Mouse (Mus musculus) forebrain, postnatal 0 days (tissue): ENCODE data around the gene Gadd45b. TPM values are rescaled to one million over a fixed set of nuclear protein-coding genes. Genes with fewer than 3 reads are reported as not detected.

Experiments used
- ATAC-seq: fragments of 200-750 bp; cut with Nextera tagmentation; 2 replicates; pipeline ENCODE4 v1.8.0; 2017; ENCODE audit warnings: mild to moderate bottlenecking, moderate library complexity
- DNase-seq: peaks from one replicate; pipeline ENCODE4 v3.0.0-alpha.2; 2015
- H3K27ac ChIP-seq: fragments of 300-500 bp; sonication (generic); 2 replicates; pipeline ENCODE4 v1.5.1; 2014; ENCODE audit warnings: low read depth, mild to moderate bottlenecking, antibody characterized with exemption, low read length, moderate library complexity, mixed read lengths
- H3K27me3 ChIP-seq: fragments of 300-500 bp; sonication (generic); 2 replicates; pipeline ENCODE4 v1.6.1; 2014; ENCODE audit warnings: mild to moderate bottlenecking, low read length, mixed read lengths; ENCODE audit not compliant: insufficient read depth
- H3K36me3 ChIP-seq: fragments of 300-500 bp; sonication (generic); 2 replicates; pipeline ENCODE4 v1.6.1; 2014; ENCODE audit warnings: mild to moderate bottlenecking, moderate library complexity; ENCODE audit not compliant: insufficient read depth
- H3K4me1 ChIP-seq: fragments of 300-500 bp; sonication (generic); 2 replicates; pipeline ENCODE4 v1.6.1; 2014; ENCODE audit warnings: antibody characterized with exemption; ENCODE audit not compliant: insufficient read depth
- H3K4me2 ChIP-seq: fragments of 300-500 bp; sonication (generic); 2 replicates; pipeline ENCODE4 v1.6.1; 2014; ENCODE audit warnings: low read depth, mild to moderate bottlenecking, moderate library complexity
- H3K4me3 ChIP-seq: fragments of 300-500 bp; sonication (generic); 2 replicates; pipeline ENCODE4 v1.5.1; 2014; ENCODE audit warnings: low read depth, low read length, mixed read lengths
- H3K9ac ChIP-seq: fragments of 300-500 bp; sonication (generic); 2 replicates; pipeline ENCODE4 v1.6.1; 2014; ENCODE audit warnings: mild to moderate bottlenecking
- H3K9me3 ChIP-seq: fragments of 300-500 bp; sonication (generic); 2 replicates; pipeline ENCODE4 v1.6.1; 2016; ENCODE audit warnings: low read length
- CTCF ChIP-seq: sonication (generic); IDR thresholded peaks from 2 replicates; pipeline ENCODE4 v1.5.1; 2016; ENCODE audit warnings: antibody characterized with exemption, control low read depth, low read depth
- WGBS: fragments of 180-500 bp; shearing (Covaris S2); extraction: QIAGEN DNeasy Blood & Tissue Kit; methylation state at CpG from one replicate; pipeline ENCODE4 v1.1.7; 2014; 5-methylcytosine and 5-hydroxymethylcytosine counted together
- polyA plus RNA-seq: library from polyadenylated mRNA; unstranded; fragments of >200 nt; fragmentation: Nextera tagmentation; extraction: Ambion mirVana; gene quantifications from 2 replicates; pipeline ENCODE4 v1.2.1, GENCODE M21; 2015
- total RNA-seq: library from RNA; depleted of rRNA; stranded (reverse); fragments of >200 nt; gene quantifications from 2 replicates; pipeline ENCODE4 v1.2.3, GENCODE M21; 2014

Gene Gadd45b
- total and polyA plus RNA-seq, 2 experiments from 2014 or later = 5.0 to 7.7 TPM

GRCm38 (mm10) chr10:80917779-80918434, 12.0 kb upstream of the Gadd45b start, which contains the start of gene Lmnb2:
Gene Lmnb2 (minus strand): TSS chr10:80918245.
- no peaks in the 10 kb centered on the region for H3K9me3 ChIP-seq
- H3K4me3 ChIP-seq = peak within 1 kb of the TSS; percentile 57
- peak within 1 kb of the TSS; percentile 51 for H3K27ac ChIP-seq
- TF ChIP-seq CTCF = peak; percentile 41
- peak within 1 kb of the TSS; percentile 66 for H3K9ac ChIP-seq
- H3K27me3 ChIP-seq = no peaks in the 10 kb centered on the region
- peak within 1 kb of the TSS; percentile 88 for H3K4me2 ChIP-seq
- DNase-seq (peak; percentile 93), ATAC-seq (peak; percentile 94)
- 3% methylated on average over 58 of the region's 61 CpGs for WGBS
- H3K4me1 ChIP-seq = 0 out of 2 replicates have a peak, but pooled peaks cover 6% of the 10 kb centered on the region
- peaks cover 7% of the 10 kb centered on the region; the same call in 1 of the 2 replicates for H3K36me3 ChIP-seq

GRCm38 (mm10) chr10:80921923-80922322, 8.0 kb upstream of the Gadd45b start:
- no peak for ATAC-seq
- WGBS = 4% methylated on average over 16 of the region's 16 CpGs
- no peak for DNase-seq
- H3K27ac ChIP-seq = no peak overlapping the region
- H3K9me3 ChIP-seq = no peaks in the 10 kb centered on the region
- no peak overlapping the region for H3K9ac ChIP-seq
- H3K4me3 ChIP-seq = 0 out of 2 replicates have a peak overlapping the region, but pooled peaks have one; percentile 0
- H3K4me1 ChIP-seq = no peaks in the 10 kb centered on the region
- no peaks in the 10 kb centered on the region for H3K36me3 ChIP-seq
- H3K4me2 ChIP-seq = peak overlapping the region; percentile 31
- no peak for TF ChIP-seq CTCF
- H3K27me3 ChIP-seq = no peaks in the 10 kb centered on the region

- no peak for DNase-seq
- no peak overlapping the region for H3K4me2 ChIP-seq
- H3K9ac ChIP-seq = no peak overlapping the region
- H3K27ac ChIP-seq = no peak overlapping the region
- no peaks in the 10 kb centered on the region for H3K9me3 ChIP-seq
- peaks cover 4% of the 10 kb centered on the region for H3K4me1 ChIP-seq
- TF ChIP-seq CTCF = no peak
- WGBS = 48% methylated on average over 3 of the region's 3 CpGs
- H3K4me3 ChIP-seq = no peak overlapping the region
- ATAC-seq = no peak
- 0 out of 2 replicates have a peak, but pooled peaks cover 4% of the 10 kb centered on the region for H3K27me3 ChIP-seq
- no peaks in the 10 kb centered on the region for H3K36me3 ChIP-seq
Measured at GRCm38 (mm10) chr10:80925472-80925871, 4.4 kb upstream of the Gadd45b start.

GRCm38 (mm10) chr10:80928586-80929298, 1.1 kb upstream of the Gadd45b start:
- Histone ChIP-seq H3K27ac (peak overlapping the region; percentile 16), H3K4me3 (peak overlapping the region; percentile 42), H3K4me1 (peaks cover 9% of the 10 kb centered on the region), H3K9me3 (no peaks in the 10 kb centered on the region), H3K36me3 (no peaks in the 10 kb centered on the region), H3K9ac (peak overlapping the region; percentile 49), H3K4me2 (peak overlapping the region; percentile 77), H3K27me3 (peaks cover 37% of the 10 kb centered on the region)
- DNase-seq (peak; percentile 95), ATAC-seq (peak; percentile 66)
- peak; percentile 94 for TF ChIP-seq CTCF
- 3% methylated on average over 48 of the region's 48 CpGs for WGBS

GRCm38 (mm10) chr10:80930361-80931152, 684 bp downstream of the Gadd45b start:
- Histone ChIP-seq H3K9ac (peak overlapping the region; percentile 51), H3K27ac (no peak overlapping the region), H3K4me1 (peaks cover 9% of the 10 kb centered on the region), H3K36me3 (no peaks in the 10 kb centered on the region), H3K27me3 (peaks cover 48% of the 10 kb centered on the region), H3K4me2 (peak overlapping the region; percentile 77), H3K4me3 (peak overlapping the region; percentile 42), H3K9me3 (no peaks in the 10 kb centered on the region)
- no peak for DNase-seq
- TF ChIP-seq CTCF = no peak
- no peak for ATAC-seq
- 2% methylated on average over 44 of the region's 45 CpGs for WGBS

GRCm38 (mm10) chr10:80931153-80931671, 1.3 kb downstream of the Gadd45b start:
- ATAC-seq (no peak), DNase-seq (no peak)
- peaks cover 9% of the 10 kb centered on the region for H3K4me1 ChIP-seq
- H3K4me2 ChIP-seq = peak overlapping the region; percentile 77
- no peaks in the 10 kb centered on the region for H3K36me3 ChIP-seq
- peak overlapping the region; percentile 42 for H3K4me3 ChIP-seq
- 5% methylated on average over 13 of the region's 14 CpGs for WGBS
- H3K9me3 ChIP-seq = no peaks in the 10 kb centered on the region
- H3K9ac ChIP-seq = no peak overlapping the region
- H3K27me3 ChIP-seq = peaks cover 48% of the 10 kb centered on the region
- H3K27ac ChIP-seq = no peak overlapping the region
- TF ChIP-seq CTCF = no peak
